23 mouse cellular contexts compared by ENCODE assay signal in the genomic region with DNA sequence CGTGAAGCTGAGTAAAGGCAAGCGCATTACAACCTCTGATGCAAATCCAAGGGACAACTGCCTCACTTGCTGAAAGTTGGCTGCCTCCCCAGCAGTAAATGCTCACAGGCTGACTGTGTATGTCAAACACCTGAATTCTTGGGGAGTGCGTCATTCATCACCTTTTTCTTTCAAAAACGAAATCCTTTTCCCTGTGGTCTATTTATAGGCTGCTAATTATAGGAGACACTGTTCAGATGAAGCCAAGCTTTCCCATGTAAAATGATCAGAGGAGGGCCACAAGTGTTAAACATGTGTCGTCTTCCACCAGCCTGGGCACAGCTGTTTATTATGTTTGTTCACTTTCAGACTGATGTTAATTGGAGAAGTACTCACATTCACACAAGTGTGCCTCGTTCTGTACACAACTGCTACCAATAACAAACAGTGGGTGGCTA.
DNase-seq lines count a peak whose midpoint lies in the region; ATAC-seq and TF ChIP-seq lines count a peak whose summit lies in the region.
"Had no signal": no experiment of that assay in that cellular context is flagged by ENCODE, and none has a peak within 500 bp of the region (broad histone marks: within the 10 kb centered on the region; RNA-seq: fewer than 3 reads in every experiment).

No protein-coding gene starts in this region.

- WGBS in lung, embryonic 14.5 days: 29% methylated on average over 6 of the region's 6 CpGs
- 25% methylated on average over 6 of the region's 6 CpGs for WGBS in limb, embryonic 13.5 days

- no peak overlapping the region for H3K4me3 ChIP-seq in lung, embryonic 14.5 days (ENCODE audit: low read depth, low read length)
- H3K4me3 ChIP-seq in limb, embryonic 13.5 days: no peak overlapping the region
- H3K4me3 ChIP-seq: heart, embryonic 15.5 days; hindbrain, embryonic 15.5 days; left cerebral cortex, adult 2 months; megakaryocyte, embryonic 14.5 days; midbrain, embryonic 13.5 days had no signal

- TF ChIP-seq CTCF in lung, embryonic 14.5 days (IDR thresholded peaks at IDR 0.05; ENCODE audit: low read depth): no peak

- no peak overlapping the region for H3K27ac ChIP-seq in lung, embryonic 14.5 days (ENCODE audit: low read depth)
- H3K27ac ChIP-seq in limb, embryonic 13.5 days: no peak overlapping the region
- H3K27ac ChIP-seq: heart, embryonic 15.5 days; hindbrain, embryonic 15.5 days; left cerebral cortex, adult 2 months; midbrain, embryonic 13.5 days had no signal

- H3K27me3 ChIP-seq in lung, embryonic 14.5 days (ENCODE audit: insufficient read depth, low read length): no peaks in the 10 kb centered on the region
- no peaks in the 10 kb centered on the region for H3K27me3 ChIP-seq in limb, embryonic 13.5 days
- H3K27me3 ChIP-seq: heart, embryonic 15.5 days; hindbrain, embryonic 15.5 days; megakaryocyte, embryonic 14.5 days; midbrain, embryonic 13.5 days had no signal

- no peaks in the 10 kb centered on the region for H3K4me1 ChIP-seq in lung, embryonic 14.5 days (ENCODE audit: insufficient read depth)
- H3K4me1 ChIP-seq in limb, embryonic 13.5 days: peaks cover 15% of the 10 kb centered on the region
- H3K4me1 ChIP-seq: heart, embryonic 15.5 days; hindbrain, embryonic 15.5 days; megakaryocyte, embryonic 14.5 days; midbrain, embryonic 13.5 days had no signal

- peak; percentile 63 for ATAC-seq in lung, embryonic 14.5 days (ENCODE audit: insufficient read depth)
- ATAC-seq in limb, embryonic 13.5 days (ENCODE audit: low FRiP score, low read depth): peak; percentile 72
- ATAC-seq: forebrain, postnatal 0 days; liver, postnatal 0 days; midbrain, embryonic 13.5 days had no signal

- H3K9me3 ChIP-seq in lung, embryonic 14.5 days (ENCODE audit: low read depth, low read length): no peaks in the 10 kb centered on the region
- H3K9me3 ChIP-seq in limb, embryonic 13.5 days: 0 out of 2 replicates have a peak, but pooled peaks cover 4% of the 10 kb centered on the region
- H3K9me3 ChIP-seq: heart, embryonic 15.5 days; hindbrain, embryonic 15.5 days; megakaryocyte, embryonic 14.5 days; midbrain, embryonic 13.5 days had no signal

- no peaks in the 10 kb centered on the region for H3K36me3 ChIP-seq in lung, embryonic 14.5 days (ENCODE audit: insufficient read depth)
- no peaks in the 10 kb centered on the region for H3K36me3 ChIP-seq in limb, embryonic 13.5 days
- H3K36me3 ChIP-seq: heart, embryonic 15.5 days; hindbrain, embryonic 15.5 days; midbrain, embryonic 13.5 days had no signal

- H3K9ac ChIP-seq in lung, embryonic 14.5 days: no peak overlapping the region
- H3K9ac ChIP-seq in limb, embryonic 13.5 days: no peak overlapping the region
- H3K9ac ChIP-seq: forebrain, postnatal 0 days; heart, embryonic 15.5 days; hindbrain, embryonic 15.5 days; liver, postnatal 0 days; midbrain, embryonic 13.5 days had no signal

- H3K4me2 ChIP-seq in lung, embryonic 14.5 days: no peak overlapping the region
- no peak overlapping the region for H3K4me2 ChIP-seq in limb, embryonic 13.5 days (replicated peaks)
- H3K4me2 ChIP-seq: heart, embryonic 15.5 days; hindbrain, embryonic 15.5 days; liver, embryonic 11.5 days; midbrain, embryonic 13.5 days had no signal

- DNase-seq in embryo, embryonic 10 days (ENCODE audit: low spot score): peak; percentile 11
- no peak for DNase-seq in embryo, embryonic 9.5 days (ENCODE audit: extremely low spot score)
- DNase-seq in lung, embryonic 14.5 days: peak; percentile 56
- DNase-seq in lung, postnatal 4 days: no peak
- peak; percentile 32 for DNase-seq in embryo, embryonic 10.5 days (ENCODE audit: low spot score)
- no peak for DNase-seq in kidney, postnatal 25 days
- DNase-seq: adrenal gland, postnatal 10 days; cerebellum, adult 11 months; cerebellum, postnatal 10 days; forebrain, postnatal 0 days; gastrocnemius, postnatal 36 days; heart, postnatal 36 days; kidney, adult 18-20 months; liver, postnatal 0 days; thymus, adult 18-20 months; thymus, postnatal 36 days had no signal

Comparison
In these comparisons a context has a peak if more than half of its experiments do, and no peak if none do; other contexts are left out.
1. DNase-seq: peak in embryo, embryonic 10 days (single experiment), lung, embryonic 14.5 days (single experiment) and embryo, embryonic 10.5 days (single experiment); none in embryo, embryonic 9.5 days (single experiment), lung, postnatal 4 days (0 of 2) and kidney, postnatal 25 days (0 of 2).